Mouse (Mus musculus) bone marrow macrophage, adult 2 months (primary cell): ENCODE results near the gene Ubap2l.

Experiments
- CTCF ChIP-seq: IDR thresholded peaks from 2 replicates; pipeline ENCODE4 v1.5.1; 2012; ENCODE audit warnings: low read depth, mild to moderate bottlenecking, low read length, moderate library complexity
- POLR2A ChIP-seq: IDR thresholded peaks from 2 replicates; pipeline ENCODE4 v1.6.1; 2012; ENCODE audit warnings: mild to moderate bottlenecking, low read depth, low read length, borderline replicate concordance

DNA sequence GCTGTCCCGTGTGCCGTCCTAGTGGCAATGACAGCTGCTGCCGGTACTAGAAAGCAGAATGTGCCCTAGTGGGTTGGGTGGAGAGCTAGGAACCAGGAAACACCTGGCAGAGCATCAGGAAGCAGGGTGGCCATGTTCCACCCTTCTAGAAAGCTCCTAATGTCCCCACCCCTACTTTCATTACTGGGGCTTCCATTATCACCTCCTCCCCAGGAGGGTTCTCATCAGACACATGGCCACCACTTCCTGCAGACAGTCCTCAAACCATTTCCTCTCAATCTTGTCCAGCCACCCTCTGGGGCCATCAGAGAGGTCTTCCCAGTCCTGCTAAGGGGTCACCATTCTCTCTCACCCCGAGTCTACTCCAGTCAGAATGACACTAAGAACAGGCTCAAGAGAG, 91.0 kb downstream of the Ubap2l start:
- no peak for TF ChIP-seq CTCF
- no peak for TF ChIP-seq POLR2A
